Mouse (Mus musculus): ENCODE measurements around the gene Nop2. TPM values are rescaled to one million over a fixed set of nuclear protein-coding genes. Genes with fewer than 3 reads are reported as not detected.
A peak's percentile ranks its signal among the peaks of the same experiment; 100 is the strongest.

The Nop2 gene
- polyA plus RNA-seq, 1 experiment from 2014 or later = 72.1 TPM

DNA sequence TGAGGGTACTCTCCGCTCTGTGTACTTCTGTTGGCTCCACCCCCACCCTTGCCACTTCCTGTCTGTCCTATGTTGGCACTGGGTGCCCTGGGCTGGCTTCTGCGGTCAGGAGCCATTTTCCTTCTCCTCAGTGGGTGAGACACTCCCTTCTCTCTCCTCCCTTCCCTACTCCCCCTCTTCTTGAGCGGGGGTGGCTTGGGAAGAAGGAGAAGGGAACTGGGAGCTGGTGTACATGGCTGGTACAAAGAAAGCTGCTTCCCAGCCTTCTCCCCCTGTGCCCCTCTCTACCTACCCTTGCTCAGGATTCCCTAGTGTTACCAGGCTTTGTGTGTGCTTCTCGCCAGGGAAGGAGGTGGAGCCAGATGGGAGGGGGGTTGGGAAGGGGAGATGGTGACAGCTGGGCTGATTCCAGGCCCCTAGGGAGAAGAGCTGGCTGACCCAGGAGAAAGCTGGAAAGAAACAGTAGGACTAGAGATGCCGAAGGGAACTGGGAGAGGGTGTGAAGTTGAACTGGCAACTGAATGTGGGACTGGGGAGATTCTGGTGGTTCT is 32.2 kb upstream of the Nop2 start:
- H3K4me2 ChIP-seq (ENCODE audit: low read length) = peak overlapping the region; percentile 95
- no peak overlapping the region for H3K27ac ChIP-seq (ENCODE audit: low read depth)
- peak overlapping the region; percentile 11; the same call in 1 of the 2 replicates for H3K4me3 ChIP-seq (ENCODE audit: low read depth, low read length)
- no peak for DNase-seq (ENCODE audit: low spot score)
- WGBS = 40% methylated on average over 5 of the region's 5 CpGs
- peaks cover 27% of the 10 kb centered on the region for H3K4me1 ChIP-seq (replicated peaks; ENCODE audit: control insufficient read depth, insufficient read depth, low read length)
- ATAC-seq (replicated peaks; ENCODE audit: low FRiP score, low TSS enrichment, low read depth) = no peak
- peaks cover 68% of the 10 kb centered on the region for H3K36me3 ChIP-seq (ENCODE audit: control insufficient read depth, insufficient read depth, low read length)
- no peaks in the 10 kb centered on the region for H3K27me3 ChIP-seq (replicated peaks; ENCODE audit: control insufficient read depth, insufficient read depth, low read length)
- H3K9me3 ChIP-seq (ENCODE audit: control insufficient read depth, low read length) = no peaks in the 10 kb centered on the region
- H3K9ac ChIP-seq (ENCODE audit: low read length) = no peak overlapping the region

DNA sequence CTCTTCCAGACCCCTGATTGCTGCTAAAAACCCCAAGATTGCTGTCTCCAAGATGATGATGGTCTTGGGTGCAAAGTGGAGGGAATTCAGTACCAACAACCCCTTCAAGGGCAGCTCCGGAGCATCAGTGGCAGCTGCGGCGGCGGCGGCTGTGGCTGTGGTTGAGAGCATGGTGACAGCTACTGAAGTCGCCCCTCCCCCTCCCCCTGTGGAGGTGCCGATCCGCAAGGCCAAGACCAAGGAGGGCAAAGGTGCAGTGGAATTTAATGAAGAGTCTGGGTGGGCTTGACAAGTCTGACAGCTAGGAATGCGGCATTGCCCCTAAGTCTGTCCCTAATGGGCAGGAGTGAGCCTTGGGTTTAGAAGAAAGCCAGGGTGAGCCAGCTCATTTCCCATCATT is 30.3 kb upstream of the Nop2 start:
- Histone ChIP-seq H3K27ac (ENCODE audit: low read depth) (no peak overlapping the region), H3K27me3 (replicated peaks; ENCODE audit: control insufficient read depth, insufficient read depth, low read length) (no peaks in the 10 kb centered on the region), H3K9ac (ENCODE audit: low read length) (no peak overlapping the region), H3K36me3 (ENCODE audit: control insufficient read depth, insufficient read depth, low read length) (peaks cover 86% of the 10 kb centered on the region), H3K4me3 (ENCODE audit: low read depth, low read length) (no peak overlapping the region), H3K4me2 (ENCODE audit: low read length) (no peak overlapping the region), H3K4me1 (replicated peaks; ENCODE audit: control insufficient read depth, insufficient read depth, low read length) (peaks cover 25% of the 10 kb centered on the region), H3K9me3 (ENCODE audit: control insufficient read depth, low read length) (no peaks in the 10 kb centered on the region)
- DNase-seq (ENCODE audit: low spot score) = no peak
- ATAC-seq (replicated peaks; ENCODE audit: low FRiP score, low TSS enrichment, low read depth) = no peak
- 94% methylated on average over 9 of the region's 9 CpGs for WGBS

DNA sequence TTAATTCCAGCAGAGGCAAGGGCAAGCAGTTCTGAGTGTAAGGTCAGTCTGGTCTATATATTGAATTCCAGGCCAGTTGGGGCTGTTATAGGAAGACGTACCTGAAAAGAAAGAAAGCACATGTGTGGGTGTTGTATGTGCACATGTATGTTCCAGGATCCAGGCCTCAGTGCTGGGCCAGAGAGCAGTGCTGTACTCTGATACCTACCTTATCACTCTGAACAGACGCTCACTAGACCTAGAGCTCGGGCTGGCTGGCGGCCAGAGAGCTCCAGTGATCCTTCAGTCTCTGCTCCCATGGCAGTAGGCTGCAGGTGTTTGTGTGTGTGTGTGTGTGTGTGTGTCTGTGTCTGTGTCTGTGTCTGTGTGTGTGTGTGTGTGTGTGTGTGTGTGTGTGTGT is 27.5 kb upstream of the Nop2 start:
- DNase-seq (ENCODE audit: low spot score) (no peak), ATAC-seq (replicated peaks; ENCODE audit: low FRiP score, low TSS enrichment, low read depth) (no peak)
- no peak overlapping the region for H3K27ac ChIP-seq (ENCODE audit: low read depth)
- peaks cover 7% of the 10 kb centered on the region for H3K4me1 ChIP-seq (replicated peaks; ENCODE audit: control insufficient read depth, insufficient read depth, low read length)
- no peak overlapping the region for H3K9ac ChIP-seq (ENCODE audit: low read length)
- 91% methylated on average over 4 of the region's 4 CpGs for WGBS
- no peak overlapping the region for H3K4me3 ChIP-seq (ENCODE audit: low read depth, low read length)
- 0 out of 2 replicates have a peak, but pooled peaks cover 2% of the 10 kb centered on the region for H3K9me3 ChIP-seq (ENCODE audit: control insufficient read depth, low read length)
- no peak overlapping the region for H3K4me2 ChIP-seq (ENCODE audit: low read length)
- H3K27me3 ChIP-seq (replicated peaks; ENCODE audit: control insufficient read depth, insufficient read depth, low read length) = no peaks in the 10 kb centered on the region
- peaks cover 99% of the 10 kb centered on the region for H3K36me3 ChIP-seq (ENCODE audit: control insufficient read depth, insufficient read depth, low read length)

DNA sequence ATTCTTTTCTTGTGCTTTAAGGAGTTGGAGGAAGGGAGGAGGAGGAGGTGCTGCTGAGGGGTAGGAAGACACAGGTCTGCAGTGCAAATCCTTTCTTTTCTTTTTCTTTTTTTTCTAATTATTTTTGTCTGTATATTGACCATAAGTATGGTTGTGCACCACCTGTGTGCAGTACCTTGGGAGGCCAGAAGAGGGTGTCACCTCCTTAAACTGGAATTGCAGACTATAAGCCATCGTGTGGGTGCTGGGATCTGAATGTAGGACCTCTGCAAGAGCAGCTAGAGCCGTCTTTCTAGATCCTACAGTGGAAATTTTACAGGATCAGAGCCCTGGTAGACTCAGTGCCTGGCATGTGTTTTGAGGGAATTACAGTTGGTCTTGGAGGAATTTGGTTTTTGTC is 24.0 kb upstream of the Nop2 start:
- no peak for ATAC-seq (replicated peaks; ENCODE audit: low FRiP score, low TSS enrichment, low read depth)
- H3K27me3 ChIP-seq (replicated peaks; ENCODE audit: control insufficient read depth, insufficient read depth, low read length) = no peaks in the 10 kb centered on the region
- H3K36me3 ChIP-seq (ENCODE audit: control insufficient read depth, insufficient read depth, low read length) = peaks cover 99% of the 10 kb centered on the region
- 85% methylated on average over 2 of the region's 2 CpGs for WGBS
- H3K4me2 ChIP-seq (ENCODE audit: low read length) = no peak overlapping the region
- no peaks in the 10 kb centered on the region for H3K4me1 ChIP-seq (replicated peaks; ENCODE audit: control insufficient read depth, insufficient read depth, low read length)
- H3K9ac ChIP-seq (ENCODE audit: low read length) = no peak overlapping the region
- 0 out of 2 replicates have a peak, but pooled peaks cover 2% of the 10 kb centered on the region for H3K9me3 ChIP-seq (ENCODE audit: control insufficient read depth, low read length)
- H3K27ac ChIP-seq (ENCODE audit: low read depth) = no peak overlapping the region
- H3K4me3 ChIP-seq (ENCODE audit: low read depth, low read length) = no peak overlapping the region
- DNase-seq (ENCODE audit: low spot score) = no peak

DNA sequence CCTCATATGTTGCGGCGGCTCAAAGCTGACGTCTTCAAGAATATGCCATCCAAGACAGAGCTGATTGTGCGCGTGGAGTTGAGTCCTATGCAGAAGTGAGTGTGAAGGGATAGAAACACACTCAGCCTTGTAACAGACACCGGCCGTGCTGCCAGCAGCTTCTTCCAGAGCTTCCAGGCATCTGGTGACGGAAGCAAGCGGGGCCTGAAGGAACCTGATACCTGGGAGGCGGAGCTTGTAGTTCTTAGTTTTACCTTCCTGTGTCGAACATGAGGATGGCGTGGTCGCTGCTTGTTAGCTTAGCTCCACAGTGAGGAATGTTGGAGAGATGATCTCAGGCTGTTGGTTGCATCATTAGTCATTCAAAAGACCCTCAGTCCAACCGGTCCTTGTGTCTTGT is 22.3 kb upstream of the Nop2 start:
- DNase-seq (ENCODE audit: low spot score) = no peak
- Histone ChIP-seq H3K27me3 (replicated peaks; ENCODE audit: control insufficient read depth, insufficient read depth, low read length) (no peaks in the 10 kb centered on the region), H3K4me2 (ENCODE audit: low read length) (no peak overlapping the region), H3K9ac (ENCODE audit: low read length) (no peak overlapping the region), H3K4me3 (ENCODE audit: low read depth, low read length) (no peak overlapping the region), H3K27ac (ENCODE audit: low read depth) (no peak overlapping the region), H3K9me3 (ENCODE audit: control insufficient read depth, low read length) (0 out of 2 replicates have a peak, but pooled peaks cover 2% of the 10 kb centered on the region), H3K4me1 (replicated peaks; ENCODE audit: control insufficient read depth, insufficient read depth, low read length) (no peaks in the 10 kb centered on the region), H3K36me3 (ENCODE audit: control insufficient read depth, insufficient read depth, low read length) (peaks cover 99% of the 10 kb centered on the region)
- 83% methylated on average over 14 of the region's 14 CpGs for WGBS
- no peak for ATAC-seq (replicated peaks; ENCODE audit: low FRiP score, low TSS enrichment, low read depth)

DNA sequence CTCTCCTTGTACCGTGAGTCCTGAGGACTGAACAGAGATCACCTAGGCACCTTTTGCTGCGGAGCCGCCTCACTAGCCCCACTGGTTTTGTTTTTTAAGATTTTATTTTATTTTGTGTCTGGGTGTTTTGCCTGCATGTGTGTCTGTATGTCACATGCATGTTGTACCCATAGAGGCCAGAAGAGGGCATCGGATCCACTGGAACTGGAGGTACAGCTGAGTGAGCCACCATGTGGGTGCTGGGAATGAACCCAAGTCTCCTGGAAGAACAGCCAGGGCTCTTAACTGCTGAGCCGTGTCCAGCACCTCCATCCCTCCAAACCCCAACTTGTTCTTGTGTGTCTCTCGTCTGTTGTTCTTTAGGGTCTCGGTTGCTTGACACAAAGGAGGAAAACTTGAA is 20.8 kb upstream of the Nop2 start:
- WGBS = 88% methylated on average over 7 of the region's 7 CpGs
- no peak for DNase-seq (ENCODE audit: low spot score)
- H3K27ac ChIP-seq (ENCODE audit: low read depth) = no peak overlapping the region
- no peaks in the 10 kb centered on the region for H3K27me3 ChIP-seq (replicated peaks; ENCODE audit: control insufficient read depth, insufficient read depth, low read length)
- no peak overlapping the region for H3K4me2 ChIP-seq (ENCODE audit: low read length)
- no peak overlapping the region for H3K9ac ChIP-seq (ENCODE audit: low read length)
- H3K36me3 ChIP-seq (ENCODE audit: control insufficient read depth, insufficient read depth, low read length) = peaks cover 99% of the 10 kb centered on the region
- 0 out of 2 replicates have a peak, but pooled peaks cover 2% of the 10 kb centered on the region for H3K9me3 ChIP-seq (ENCODE audit: control insufficient read depth, low read length)
- no peak overlapping the region for H3K4me3 ChIP-seq (ENCODE audit: low read depth, low read length)
- 0 out of 2 replicates have a peak, but pooled peaks have one; percentile 14 for ATAC-seq (replicated peaks; ENCODE audit: low FRiP score, low TSS enrichment, low read depth)
- H3K4me1 ChIP-seq (replicated peaks; ENCODE audit: control insufficient read depth, insufficient read depth, low read length) = no peaks in the 10 kb centered on the region

DNA sequence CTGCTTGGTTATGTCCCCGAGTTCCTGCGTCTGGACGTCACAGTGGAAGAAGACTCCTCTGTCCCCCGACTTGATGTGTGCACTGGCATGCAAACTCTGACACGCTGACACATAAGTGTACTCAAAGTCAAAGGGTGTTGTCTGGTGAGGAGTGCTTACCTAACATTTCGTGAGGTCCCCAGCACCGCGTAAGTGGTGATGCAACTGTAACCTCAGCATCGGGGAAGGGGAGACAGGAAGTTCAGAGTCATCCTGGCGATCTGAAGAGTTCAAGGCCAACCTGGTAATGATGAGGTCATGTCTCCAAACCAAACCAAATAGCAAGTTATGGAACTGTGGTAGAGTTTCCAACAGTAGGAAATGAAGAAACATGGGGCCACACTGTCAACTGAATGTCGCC is 19.2 kb upstream of the Nop2 start:
- no peak overlapping the region for H3K4me3 ChIP-seq (ENCODE audit: low read depth, low read length)
- H3K36me3 ChIP-seq (ENCODE audit: control insufficient read depth, insufficient read depth, low read length) = peaks cover 99% of the 10 kb centered on the region
- H3K27ac ChIP-seq (ENCODE audit: low read depth) = no peak overlapping the region
- DNase-seq (ENCODE audit: low spot score) (no peak), ATAC-seq (replicated peaks; ENCODE audit: low FRiP score, low TSS enrichment, low read depth) (no peak)
- H3K9me3 ChIP-seq (ENCODE audit: control insufficient read depth, low read length) = no peaks in the 10 kb centered on the region
- no peaks in the 10 kb centered on the region for H3K27me3 ChIP-seq (replicated peaks; ENCODE audit: control insufficient read depth, insufficient read depth, low read length)
- no peak overlapping the region for H3K9ac ChIP-seq (ENCODE audit: low read length)
- H3K4me2 ChIP-seq (ENCODE audit: low read length) = no peak overlapping the region
- 91% methylated on average over 11 of the region's 11 CpGs for WGBS
- H3K4me1 ChIP-seq (replicated peaks; ENCODE audit: control insufficient read depth, insufficient read depth, low read length) = no peaks in the 10 kb centered on the region

DNA sequence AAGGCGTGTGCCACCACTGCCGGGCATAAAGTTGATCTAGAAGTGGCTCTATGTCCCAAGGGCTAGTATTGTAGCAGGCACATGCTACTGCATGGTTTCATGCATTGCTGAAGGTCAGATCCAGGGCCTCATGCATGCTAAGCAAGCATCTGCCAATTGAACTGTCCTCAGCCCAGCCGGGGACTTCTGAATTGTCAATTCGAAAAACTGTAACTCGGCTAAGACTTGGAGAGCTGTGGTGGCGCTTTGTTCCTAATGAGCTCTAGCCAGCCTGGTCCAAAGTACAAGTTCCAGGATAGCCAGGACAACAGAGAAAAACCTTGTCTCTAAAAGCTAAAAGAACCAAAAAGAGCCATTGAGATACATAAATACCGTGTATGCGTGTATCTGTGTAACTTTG is 12.3 kb upstream of the Nop2 start:
- H3K27ac ChIP-seq (ENCODE audit: low read depth) = no peak overlapping the region
- no peaks in the 10 kb centered on the region for H3K27me3 ChIP-seq (replicated peaks; ENCODE audit: control insufficient read depth, insufficient read depth, low read length)
- no peak overlapping the region for H3K9ac ChIP-seq (ENCODE audit: low read length)
- no peak overlapping the region for H3K4me3 ChIP-seq (ENCODE audit: low read depth, low read length)
- 95% methylated on average over 8 of the region's 8 CpGs for WGBS
- no peaks in the 10 kb centered on the region for H3K4me1 ChIP-seq (replicated peaks; ENCODE audit: control insufficient read depth, insufficient read depth, low read length)
- H3K4me2 ChIP-seq (ENCODE audit: low read length) = no peak overlapping the region
- peaks cover 99% of the 10 kb centered on the region for H3K36me3 ChIP-seq (ENCODE audit: control insufficient read depth, insufficient read depth, low read length)
- DNase-seq (ENCODE audit: low spot score) = no peak
- H3K9me3 ChIP-seq (ENCODE audit: control insufficient read depth, low read length) = no peaks in the 10 kb centered on the region
- ATAC-seq (replicated peaks; ENCODE audit: low FRiP score, low TSS enrichment, low read depth) = no peak

DNA sequence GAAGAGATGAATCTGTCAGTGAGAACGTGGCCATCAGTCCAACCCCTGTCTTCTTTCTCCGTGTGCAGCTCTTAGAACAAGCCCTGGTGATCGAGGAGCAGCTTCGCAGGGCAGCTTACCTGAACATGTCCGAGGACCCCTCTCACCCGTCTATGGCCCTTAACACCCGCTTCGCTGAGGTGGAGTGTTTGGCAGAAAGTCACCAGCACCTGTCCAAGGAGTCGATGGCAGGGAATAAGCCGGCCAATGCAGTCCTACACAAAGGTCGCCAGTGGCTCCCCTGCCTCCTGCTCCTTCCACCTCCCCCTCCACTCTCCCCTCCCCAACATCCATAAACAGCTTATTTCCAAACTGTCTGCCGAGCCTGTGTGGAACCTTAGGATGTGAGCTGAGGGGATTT is 3.0 kb upstream of the Nop2 start:
- Histone ChIP-seq H3K36me3 (ENCODE audit: control insufficient read depth, insufficient read depth, low read length) (peaks cover 74% of the 10 kb centered on the region), H3K9me3 (ENCODE audit: control insufficient read depth, low read length) (no peaks in the 10 kb centered on the region), H3K4me1 (replicated peaks; ENCODE audit: control insufficient read depth, insufficient read depth, low read length) (0 out of 2 replicates have a peak, but pooled peaks cover 2% of the 10 kb centered on the region), H3K27ac (ENCODE audit: low read depth) (no peak overlapping the region), H3K4me3 (ENCODE audit: low read depth, low read length) (no peak overlapping the region), H3K9ac (ENCODE audit: low read length) (no peak overlapping the region), H3K27me3 (replicated peaks; ENCODE audit: control insufficient read depth, insufficient read depth, low read length) (no peaks in the 10 kb centered on the region), H3K4me2 (ENCODE audit: low read length) (no peak overlapping the region)
- no peak for ATAC-seq (replicated peaks; ENCODE audit: low FRiP score, low TSS enrichment, low read depth)
- DNase-seq (ENCODE audit: low spot score) = no peak
- 87% methylated on average over 12 of the region's 12 CpGs for WGBS
